Mouse (Mus musculus) lung, postnatal 0 days (tissue): ENCODE measurements at regions not wholly inside any gene's neighbourhood (a gene's known extent, or its start where the extent isn't known, plus 50 kb on each side); places are given as distances from the start of the nearest gene placed in this dataset.

Source experiments
- CTCF ChIP-seq: IDR thresholded peaks from 2 replicates; pipeline ENCODE4 v1.5.1; 2016; ENCODE audit warnings: antibody characterized with exemption, mild to moderate bottlenecking
- EP300 ChIP-seq: IDR thresholded peaks from 2 replicates; pipeline ENCODE4 v1.6.1; 2016; ENCODE audit warnings: antibody characterized with exemption, mild to moderate bottlenecking, control low read depth

DNA sequence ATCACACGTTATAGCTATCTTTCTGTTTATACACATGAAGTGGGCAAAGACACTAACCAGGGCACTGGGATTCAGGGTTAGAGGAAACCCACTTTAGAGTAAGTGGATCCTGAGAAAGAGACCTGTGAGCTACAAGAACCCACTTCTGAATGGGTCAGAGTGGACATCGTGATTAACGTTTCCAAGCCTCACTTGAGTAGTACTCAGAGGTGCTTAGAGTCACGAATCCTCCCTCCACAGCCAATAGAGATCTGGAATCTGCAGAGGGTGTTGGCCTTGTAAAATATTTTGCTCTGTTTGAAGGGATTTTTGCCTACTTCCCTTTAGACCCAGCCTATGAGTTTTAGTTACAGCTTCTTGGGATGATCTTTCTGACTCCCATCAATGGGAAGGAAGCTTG is 384.4 kb upstream of the Gm10131 start:
- no peak for TF ChIP-seq CTCF
- TF ChIP-seq EP300 = peak; percentile 64
